Mouse (Mus musculus) forebrain, embryonic 16.5 days (tissue): ENCODE results near the gene Kidins220. TPM values are rescaled to one million over a fixed set of nuclear protein-coding genes. Genes with fewer than 3 reads are reported as not detected.
A peak's percentile ranks its signal among the peaks of the same experiment; 100 is the strongest.

Source experiments
- ATAC-seq: fragments of 200-750 bp; cut with Nextera tagmentation; 2 replicates; pipeline ENCODE4 v1.8.0; 2017; ENCODE audit warnings: mild to moderate bottlenecking, moderate library complexity
- H3K27ac ChIP-seq: fragments of 300-500 bp; sonication (generic); 2 replicates; pipeline ENCODE4 v1.5.1; 2014; ENCODE audit warnings: low read length, control low read depth
- H3K27me3 ChIP-seq: fragments of 300-500 bp; sonication (generic); replicated peaks from 2 replicates; pipeline ENCODE4 v1.6.1; 2014; ENCODE audit warnings: low read length; ENCODE audit not compliant: control insufficient read depth, insufficient read depth
- H3K36me3 ChIP-seq: fragments of 300-500 bp; sonication (generic); 2 replicates; pipeline ENCODE4 v1.6.1; 2014; ENCODE audit not compliant: control insufficient read depth, insufficient read depth
- H3K4me1 ChIP-seq: fragments of 300-500 bp; sonication (generic); replicated peaks from 2 replicates; pipeline ENCODE4 v1.6.1; 2014; ENCODE audit warnings: low read length; ENCODE audit not compliant: control insufficient read depth, insufficient read depth
- H3K4me2 ChIP-seq: fragments of 300-500 bp; sonication (generic); 2 replicates; pipeline ENCODE4 v1.6.1; 2014; ENCODE audit warnings: mild to moderate bottlenecking, low read length, control low read depth
- H3K4me3 ChIP-seq: fragments of 300-500 bp; sonication (generic); replicated peaks from 2 replicates; pipeline ENCODE4 v1.5.1; 2014; ENCODE audit warnings: mild to moderate bottlenecking, low read length, control low read depth
- H3K9ac ChIP-seq: fragments of 300-500 bp; sonication (generic); replicated peaks from 2 replicates; pipeline ENCODE4 v1.6.1; 2014; ENCODE audit warnings: low read depth, low read length, control low read depth
- H3K9me3 ChIP-seq: fragments of 300-500 bp; sonication (generic); 2 replicates; pipeline ENCODE4 v1.6.1; 2016; ENCODE audit warnings: low read length; ENCODE audit not compliant: control insufficient read depth
- WGBS: fragments of 180-500 bp; shearing (Covaris S2); extraction: QIAGEN DNeasy Blood & Tissue Kit; methylation state at CpG from one replicate; pipeline ENCODE4 v1.1.7; 2014; 5-methylcytosine and 5-hydroxymethylcytosine counted together
- polyA plus RNA-seq: library from polyadenylated mRNA; unstranded; fragments of >200 nt; fragmentation: Nextera tagmentation; extraction: Ambion mirVana; gene quantifications from 2 replicates; pipeline ENCODE4 v1.2.1, GENCODE M21; 2015

Kidins220 gene
- polyA plus RNA-seq, 1 experiment from 2014 or later, result 179 TPM

- WGBS, result 95% methylated on average over 5 of the region's 5 CpGs
- no peak for ATAC-seq
- H3K4me1 ChIP-seq, result no peaks in the 10 kb centered on the region
These were observed 39.7 kb downstream of the Kidins220 start for GRCm38 (mm10) chr12:25014307-25014927.

DNA sequence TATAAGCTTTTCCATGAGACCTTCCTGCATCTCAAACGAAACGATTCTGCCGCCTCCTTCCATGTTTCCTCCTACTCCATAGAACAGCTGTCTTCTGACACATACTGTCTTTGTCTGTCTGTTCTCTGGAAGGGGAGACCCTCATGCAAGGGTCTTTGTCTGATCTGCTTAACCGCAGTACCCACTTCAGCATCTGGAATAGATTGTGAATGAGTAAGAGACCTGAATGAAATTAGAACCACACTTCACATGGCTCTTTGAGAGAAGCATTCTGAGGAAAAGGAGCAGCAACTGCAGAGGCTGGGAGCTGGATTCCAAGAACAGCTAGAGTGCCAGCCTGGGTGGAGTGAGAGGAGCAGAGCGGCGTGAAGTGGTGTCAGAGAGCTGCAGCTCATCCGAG lies 40.2 kb downstream of the Kidins220 start:
- Histone ChIP-seq H3K4me3 (no peak overlapping the region), H3K9ac (no peak overlapping the region), H3K27me3 (no peaks in the 10 kb centered on the region), H3K36me3 (peaks cover 46% of the 10 kb centered on the region), H3K4me1 (no peaks in the 10 kb centered on the region), H3K4me2 (no peak overlapping the region), H3K9me3 (no peaks in the 10 kb centered on the region), H3K27ac (no peak overlapping the region)
- ATAC-seq, result no peak
- WGBS, result 91% methylated on average over 7 of the region's 7 CpGs

More at GRCm38 (mm10) chr12:25014307-25014927, 39.7 kb downstream of the Kidins220 start:
- H3K4me2 ChIP-seq, result no peak overlapping the region
- H3K9me3 ChIP-seq, result no peaks in the 10 kb centered on the region
- H3K4me3 ChIP-seq, result no peak overlapping the region
- peaks cover 47% of the 10 kb centered on the region for H3K36me3 ChIP-seq
- H3K9ac ChIP-seq, result no peak overlapping the region
- no peak overlapping the region for H3K27ac ChIP-seq
- H3K27me3 ChIP-seq, result no peaks in the 10 kb centered on the region

GRCm38 (mm10) chr12:25016995-25017394 lies 42.3 kb downstream of the Kidins220 start:
- peaks cover 36% of the 10 kb centered on the region for H3K36me3 ChIP-seq
- H3K9me3 ChIP-seq, result no peaks in the 10 kb centered on the region
- H3K9ac ChIP-seq, result no peak overlapping the region
- no peaks in the 10 kb centered on the region for H3K4me1 ChIP-seq
- no peak for ATAC-seq
- 93% methylated on average over 4 of the region's 4 CpGs for WGBS
- H3K27ac ChIP-seq, result no peak overlapping the region
- H3K27me3 ChIP-seq, result no peaks in the 10 kb centered on the region
- H3K4me3 ChIP-seq, result no peak overlapping the region
- no peak overlapping the region for H3K4me2 ChIP-seq

DNA sequence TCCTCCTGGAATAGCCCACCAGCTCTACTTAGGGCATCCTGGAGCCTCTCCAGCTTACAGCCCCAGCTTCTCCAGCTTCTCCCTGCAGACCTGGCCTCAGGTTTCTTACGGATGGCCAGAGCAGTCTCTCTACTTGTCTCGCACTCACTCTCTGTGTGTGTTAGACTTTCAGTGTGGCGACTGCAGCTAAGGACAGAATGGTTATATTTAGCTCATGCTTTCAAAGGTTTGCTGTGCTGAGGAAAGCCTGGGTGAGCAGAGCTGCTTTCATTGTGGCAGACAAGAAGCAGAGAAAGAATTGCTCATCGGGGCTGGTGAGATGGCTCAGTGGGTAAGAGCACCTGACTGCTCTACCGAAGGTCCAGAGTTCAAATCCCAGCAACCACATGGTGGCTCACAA lies 46.3 kb downstream of the Kidins220 start:
- Histone ChIP-seq H3K36me3 (peaks cover 19% of the 10 kb centered on the region), H3K27ac (no peak overlapping the region), H3K4me2 (no peak overlapping the region), H3K4me1 (no peaks in the 10 kb centered on the region), H3K4me3 (no peak overlapping the region), H3K9ac (no peak overlapping the region), H3K9me3 (no peaks in the 10 kb centered on the region), H3K27me3 (no peaks in the 10 kb centered on the region)
- no peak for ATAC-seq
- WGBS, result 87% methylated on average over 5 of the region's 5 CpGs

DNA sequence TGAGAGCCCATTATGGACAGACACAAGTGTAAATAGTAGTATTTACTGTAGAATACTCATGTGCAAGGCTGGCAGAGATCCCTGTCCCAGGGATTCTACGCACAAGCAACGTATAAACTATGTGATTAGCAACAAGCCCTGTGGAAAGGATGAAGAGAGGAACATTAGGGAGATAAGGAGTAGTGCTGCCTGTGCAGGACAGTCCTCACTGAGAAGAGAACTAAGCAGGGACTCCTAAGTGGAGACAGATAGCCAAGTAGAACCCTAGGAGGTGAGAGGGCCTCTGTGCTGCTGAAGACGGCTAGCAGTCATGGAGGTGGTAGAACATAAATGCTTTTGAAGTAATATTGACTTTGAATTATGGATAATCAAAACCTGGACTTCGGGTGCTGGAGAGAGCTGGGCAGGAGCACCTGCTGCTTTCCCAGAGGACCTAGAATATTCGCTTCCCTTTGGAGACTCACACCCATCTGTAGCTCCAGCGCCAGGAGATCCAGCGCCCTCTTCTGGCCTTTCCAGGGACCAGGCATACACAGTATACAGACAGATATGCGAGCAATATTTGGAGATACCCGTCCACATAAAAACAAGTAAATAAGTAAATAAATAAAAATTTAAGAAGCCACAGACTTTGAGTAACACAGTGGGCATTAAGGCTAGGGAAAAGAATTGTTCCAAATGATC lies 50.3 kb downstream of the Kidins220 start:
- Histone ChIP-seq H3K4me2 (no peak overlapping the region), H3K36me3 (peaks cover 4% of the 10 kb centered on the region; the same call in 1 of the 2 replicates), H3K27ac (no peak overlapping the region), H3K4me3 (no peak overlapping the region), H3K27me3 (no peaks in the 10 kb centered on the region), H3K9me3 (no peaks in the 10 kb centered on the region), H3K9ac (no peak overlapping the region), H3K4me1 (no peaks in the 10 kb centered on the region)
- no peak for ATAC-seq
- 66% methylated on average over 9 of the region's 9 CpGs for WGBS

- H3K36me3 ChIP-seq, result 0 out of 2 replicates have a peak, but pooled peaks cover 4% of the 10 kb centered on the region
- 86% methylated on average over 7 of the region's 7 CpGs for WGBS
- no peak overlapping the region for H3K4me3 ChIP-seq
- no peak overlapping the region for H3K27ac ChIP-seq
- no peak overlapping the region for H3K9ac ChIP-seq
- H3K4me2 ChIP-seq, result no peak overlapping the region
- H3K4me1 ChIP-seq, result no peaks in the 10 kb centered on the region
- H3K27me3 ChIP-seq, result no peaks in the 10 kb centered on the region
- H3K9me3 ChIP-seq, result no peaks in the 10 kb centered on the region
- no peak for ATAC-seq
These were observed 51.6 kb downstream of the Kidins220 start for GRCm38 (mm10) chr12:25026308-25026707.

DNA sequence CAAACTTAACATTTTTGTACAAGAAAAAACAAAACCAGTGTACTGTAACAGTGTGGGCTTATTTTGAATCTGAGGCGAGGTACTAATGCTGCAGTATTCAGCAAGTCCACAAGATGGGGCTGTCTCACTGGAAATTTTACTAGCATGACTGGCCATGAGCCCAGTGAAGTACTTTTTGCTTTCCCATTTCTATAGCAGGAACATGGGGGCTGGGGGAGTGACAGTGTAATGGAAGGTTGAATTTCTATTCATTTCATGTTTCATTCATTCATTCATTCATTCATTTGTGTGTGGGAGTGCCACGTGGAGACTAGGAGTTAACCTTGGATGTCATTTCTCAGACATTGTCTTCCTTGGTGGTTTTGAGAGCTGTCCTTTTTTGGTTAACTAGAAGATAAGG lies 52.7 kb downstream of the Kidins220 start:
- ATAC-seq, result peak; percentile 65
- no peak overlapping the region for H3K27ac ChIP-seq
- H3K4me1 ChIP-seq, result no peaks in the 10 kb centered on the region
- no peak overlapping the region for H3K4me2 ChIP-seq
- H3K9ac ChIP-seq, result no peak overlapping the region
- H3K4me3 ChIP-seq, result no peak overlapping the region
- no peaks in the 10 kb centered on the region for H3K27me3 ChIP-seq
- WGBS, result 26% methylated on average over 2 of the region's 2 CpGs
- H3K9me3 ChIP-seq, result no peaks in the 10 kb centered on the region
- H3K36me3 ChIP-seq, result 0 out of 2 replicates have a peak, but pooled peaks cover 4% of the 10 kb centered on the region

- no peak overlapping the region for H3K9ac ChIP-seq
- H3K27ac ChIP-seq, result peak overlapping the region; percentile 80
- H3K36me3 ChIP-seq, result 0 out of 2 replicates have a peak, but pooled peaks cover 9% of the 10 kb centered on the region
- peak overlapping the region; percentile 36 for H3K4me2 ChIP-seq
- H3K4me1 ChIP-seq, result peaks cover 24% of the 10 kb centered on the region
- WGBS, result 4% methylated on average over 9 of the region's 9 CpGs
- H3K4me3 ChIP-seq, result no peak overlapping the region
- H3K27me3 ChIP-seq, result no peaks in the 10 kb centered on the region
- peak; percentile 90 for ATAC-seq
- no peaks in the 10 kb centered on the region for H3K9me3 ChIP-seq
These were observed 59.1 kb downstream of the Kidins220 start for GRCm38 (mm10) chr12:25033662-25034337.

DNA sequence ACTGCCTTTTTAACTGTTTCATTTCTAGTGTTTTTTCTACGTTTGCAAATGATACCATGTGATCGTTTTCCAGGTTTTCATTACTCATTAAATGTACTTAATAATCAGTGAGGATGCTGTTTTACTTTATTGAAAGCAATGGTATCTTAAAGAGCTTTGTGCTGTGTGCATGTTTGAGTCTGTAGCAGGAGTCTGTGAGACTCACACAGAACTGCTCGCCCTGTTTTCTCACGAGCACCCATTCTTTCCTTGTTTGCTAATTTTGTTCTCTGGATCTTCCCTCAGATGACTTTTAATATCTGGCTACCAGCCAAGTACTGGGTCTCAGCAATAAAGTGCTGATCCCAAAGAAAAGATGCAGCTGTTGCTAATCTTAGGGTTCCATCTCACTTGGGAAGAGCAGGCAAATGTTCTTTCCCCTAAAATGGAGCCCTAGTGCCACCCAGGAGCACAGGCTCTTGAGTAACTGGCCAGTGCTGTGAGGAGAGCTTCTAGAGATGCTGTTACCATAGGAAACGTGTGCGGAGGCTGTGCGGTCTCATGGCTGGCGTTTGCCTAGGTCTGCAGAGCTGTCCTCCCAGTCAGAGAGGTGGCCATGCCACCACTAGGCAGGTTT lies 59.7 kb downstream of the Kidins220 start:
- Histone ChIP-seq H3K4me3 (no peak overlapping the region), H3K27ac (peak overlapping the region; percentile 80), H3K27me3 (no peaks in the 10 kb centered on the region), H3K9ac (peak overlapping the region; percentile 7; the same call in 1 of the 2 replicates), H3K36me3 (0 out of 2 replicates have a peak, but pooled peaks cover 9% of the 10 kb centered on the region), H3K4me1 (peaks cover 24% of the 10 kb centered on the region), H3K9me3 (no peaks in the 10 kb centered on the region), H3K4me2 (peak overlapping the region; percentile 36)
- ATAC-seq, result peak; percentile 63
- 20% methylated on average over 8 of the region's 8 CpGs for WGBS
